Mouse (Mus musculus): ENCODE data around the gene Sptbn4. TPM values are rescaled to one million over a fixed set of nuclear protein-coding genes. Genes with fewer than 3 reads are reported as not detected.

Gene Sptbn4
- total and polyA plus RNA-seq, 2 experiments from 2014 or later: 3.4 to 24.8 TPM

DNA sequence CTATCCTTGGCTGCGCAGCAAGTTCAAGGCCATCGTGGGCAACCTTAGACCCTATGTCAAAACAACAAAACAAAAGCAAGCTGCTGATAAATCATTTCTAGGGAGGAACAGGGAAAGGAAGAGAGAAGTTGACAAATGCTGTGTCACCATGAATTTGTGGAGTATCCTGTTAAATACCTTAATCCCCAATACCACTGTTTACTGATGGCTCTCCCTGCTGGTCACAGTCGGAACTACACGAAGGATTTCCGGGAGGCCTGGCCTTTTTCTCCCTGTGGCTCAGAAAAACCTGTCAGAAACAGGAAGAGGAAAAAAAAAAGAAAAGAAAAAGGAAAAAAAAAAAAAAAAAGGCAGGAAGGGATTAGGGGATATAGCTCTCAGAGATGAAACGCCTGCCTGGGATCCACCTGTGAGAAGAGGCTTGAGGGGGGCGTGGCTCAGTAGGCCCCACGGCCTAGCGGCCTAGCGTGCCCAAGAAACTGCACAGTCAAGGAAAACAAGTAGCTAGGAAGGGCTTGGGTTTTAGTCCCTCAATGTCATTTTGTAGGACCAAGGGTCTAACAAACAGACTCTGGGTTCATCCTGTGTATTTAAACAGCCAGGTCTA lies 1.9 kb upstream of the Sptbn4 start:
- TF ChIP-seq CTCF (IDR thresholded peaks at IDR 0.05; ENCODE audit: low read depth): peak; percentile 72
- Histone ChIP-seq H3K27ac (no peak overlapping the region), H3K27me3 (ENCODE audit: insufficient read depth, low read length) (no peaks in the 10 kb centered on the region), H3K9ac (replicated peaks; ENCODE audit: low read length) (no peak overlapping the region), H3K4me3 (ENCODE audit: low read length) (no peak overlapping the region), H3K36me3 (ENCODE audit: insufficient read depth, low read length) (no peaks in the 10 kb centered on the region), H3K9me3 (ENCODE audit: low read length) (no peaks in the 10 kb centered on the region), H3K4me2 (ENCODE audit: low read depth, low read length) (no peak overlapping the region), H3K4me1 (ENCODE audit: insufficient read depth, low read length) (no peaks in the 10 kb centered on the region)
- DNase-seq (ENCODE audit: low spot score) (peak; percentile 60), ATAC-seq (no peak)
- 64% methylated on average over 10 of the region's 10 CpGs for WGBS

DNA sequence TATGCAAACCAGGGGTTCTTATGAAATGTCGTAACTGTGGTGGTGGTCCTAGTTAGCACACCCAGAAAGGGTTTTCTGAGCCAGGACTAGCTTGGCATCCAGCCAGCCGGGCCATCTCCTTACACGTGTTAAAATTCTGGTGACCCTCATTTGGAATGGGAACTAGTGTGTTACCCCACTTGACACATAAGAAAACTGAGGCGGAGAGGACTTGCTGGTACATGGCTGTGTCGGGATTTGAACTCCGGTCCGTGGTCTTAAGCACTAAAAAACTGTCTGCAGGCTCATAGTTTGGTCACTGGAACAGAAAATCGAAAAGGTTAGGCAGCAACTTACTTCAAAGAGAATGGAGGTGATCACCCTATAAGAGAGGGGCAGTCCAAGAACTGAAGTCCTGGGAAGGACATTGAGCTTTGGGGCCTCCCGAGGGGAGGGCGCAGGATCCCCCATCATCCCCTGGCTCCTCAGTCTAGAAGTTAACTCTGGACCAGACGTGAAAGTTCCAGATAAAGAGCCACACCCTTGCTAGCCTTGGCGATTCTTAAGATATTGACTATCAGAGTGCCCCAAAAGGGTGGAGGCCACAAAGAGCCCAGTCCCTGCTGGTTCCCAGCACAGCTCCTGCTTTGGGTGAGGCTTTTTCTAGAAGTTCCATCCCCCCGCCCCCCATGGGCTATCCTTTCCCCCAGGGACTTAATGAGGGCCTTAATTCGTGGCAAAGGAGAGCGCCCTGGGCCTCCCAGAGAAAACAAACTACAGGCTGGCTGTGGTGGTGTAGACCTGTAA lies 1.1 kb upstream of the Sptbn4 start:
- Histone ChIP-seq H3K27ac (0 out of 2 replicates have a peak overlapping the region, but pooled peaks have one; percentile 28), H3K4me2 (ENCODE audit: low read depth, low read length) (peak overlapping the region; percentile 67), H3K27me3 (ENCODE audit: insufficient read depth, low read length) (no peaks in the 10 kb centered on the region), H3K4me1 (ENCODE audit: insufficient read depth, low read length) (no peaks in the 10 kb centered on the region), H3K36me3 (ENCODE audit: insufficient read depth, low read length) (no peaks in the 10 kb centered on the region), H3K9me3 (ENCODE audit: low read length) (no peaks in the 10 kb centered on the region), H3K4me3 (ENCODE audit: low read length) (peak overlapping the region; percentile 61), H3K9ac (replicated peaks; ENCODE audit: low read length) (peak overlapping the region; percentile 86; the same call in 1 of the 2 replicates)
- no peak for DNase-seq (ENCODE audit: low spot score)
- WGBS: 56% methylated on average over 15 of the region's 15 CpGs
- TF ChIP-seq CTCF (IDR thresholded peaks at IDR 0.05; ENCODE audit: low read depth): no peak
- ATAC-seq: no peak

DNA sequence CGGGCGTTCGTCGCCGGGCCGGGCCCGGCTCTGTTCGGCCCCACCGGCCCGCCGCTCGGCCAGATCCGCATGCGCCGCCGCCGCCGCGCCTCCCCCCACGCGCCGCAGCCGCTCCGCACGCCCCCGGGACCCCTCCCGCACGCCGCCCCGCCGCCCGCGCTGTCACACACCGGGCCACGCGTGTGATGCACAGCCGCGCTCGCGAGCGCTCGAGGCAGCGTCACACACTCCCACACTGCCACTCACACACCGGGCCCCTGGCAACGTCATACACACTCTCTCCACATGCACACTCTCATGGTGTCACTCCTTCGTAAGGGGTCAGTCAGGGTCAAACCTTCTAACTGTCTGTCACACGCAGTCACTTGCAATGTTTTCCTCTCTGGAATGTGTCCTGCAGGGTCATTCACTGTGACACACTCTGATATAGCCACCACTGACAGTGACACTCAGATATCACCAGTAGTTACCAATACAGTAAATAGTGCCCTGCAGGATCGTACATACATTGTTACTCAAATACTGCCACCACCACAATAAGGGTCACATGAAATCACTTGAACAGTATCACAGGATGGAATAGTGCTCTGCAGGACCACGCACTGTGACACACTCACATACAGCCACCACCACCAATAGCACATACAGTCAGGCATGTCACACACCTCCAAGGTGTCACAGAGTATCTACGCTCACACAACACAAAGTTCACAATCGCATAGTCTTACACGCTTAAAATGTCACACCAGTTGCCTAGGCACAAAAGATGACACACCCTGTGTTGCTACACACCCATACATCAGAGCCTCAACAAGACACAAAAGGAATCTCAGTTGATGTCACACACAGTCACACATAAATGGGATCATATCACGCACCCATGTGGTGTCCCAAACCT lies 716 bp downstream of the Sptbn4 start:
- Histone ChIP-seq H3K9me3 (ENCODE audit: low read length) (no peaks in the 10 kb centered on the region), H3K4me3 (ENCODE audit: low read length) (peak overlapping the region; percentile 61), H3K36me3 (ENCODE audit: insufficient read depth, low read length) (no peaks in the 10 kb centered on the region; the same call in 1 of the 2 replicates), H3K4me1 (ENCODE audit: insufficient read depth, low read length) (no peaks in the 10 kb centered on the region), H3K4me2 (ENCODE audit: low read depth, low read length) (peak overlapping the region; percentile 67), H3K27me3 (ENCODE audit: insufficient read depth, low read length) (no peaks in the 10 kb centered on the region), H3K9ac (replicated peaks; ENCODE audit: low read length) (peak overlapping the region; percentile 86), H3K27ac (peak overlapping the region; percentile 83)
- ATAC-seq: peak; percentile 72
- 7% methylated on average over 40 of the region's 53 CpGs for WGBS
- no peak for TF ChIP-seq CTCF (IDR thresholded peaks at IDR 0.05; ENCODE audit: low read depth)
- peak; percentile 76 for DNase-seq (ENCODE audit: low spot score)

DNA sequence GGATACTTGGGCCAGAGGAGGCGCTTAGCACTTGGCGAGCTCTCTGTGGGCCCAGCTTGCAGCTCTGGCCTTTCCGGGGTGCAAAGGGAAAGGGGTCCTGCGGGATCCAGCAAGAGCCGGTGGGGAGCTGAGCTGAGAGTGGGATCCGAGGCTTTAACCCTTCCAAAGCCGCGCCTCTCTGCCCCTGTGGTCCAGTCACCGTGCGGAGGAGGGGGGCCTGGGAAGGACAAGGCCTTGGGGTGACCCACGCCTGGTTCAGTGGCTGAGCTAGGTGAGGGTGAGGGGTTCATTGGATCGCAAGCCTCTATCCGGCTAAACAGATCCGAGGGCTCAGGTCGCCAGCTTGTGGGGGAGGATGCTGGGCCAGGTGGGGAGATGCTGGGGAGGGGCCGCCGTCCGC lies 1.4 kb downstream of the Sptbn4 start:
- no peak for TF ChIP-seq CTCF (IDR thresholded peaks at IDR 0.05; ENCODE audit: low read depth)
- H3K9me3 ChIP-seq (ENCODE audit: low read length): no peaks in the 10 kb centered on the region
- H3K4me1 ChIP-seq (ENCODE audit: insufficient read depth, low read length): no peaks in the 10 kb centered on the region
- H3K9ac ChIP-seq (replicated peaks; ENCODE audit: low read length): peak overlapping the region; percentile 86
- peak overlapping the region; percentile 83 for H3K27ac ChIP-seq
- no peaks in the 10 kb centered on the region; the same call in 1 of the 2 replicates for H3K36me3 ChIP-seq (ENCODE audit: insufficient read depth, low read length)
- peak; percentile 18 for DNase-seq (ENCODE audit: low spot score)
- H3K4me3 ChIP-seq (ENCODE audit: low read length): peak overlapping the region; percentile 61
- H3K27me3 ChIP-seq (ENCODE audit: insufficient read depth, low read length): no peaks in the 10 kb centered on the region
- H3K4me2 ChIP-seq (ENCODE audit: low read depth, low read length): peak overlapping the region; percentile 67
- WGBS: 2% methylated on average over 15 of the region's 18 CpGs
- 0 out of 2 replicates have a peak, but pooled peaks have one; percentile 1 for ATAC-seq

DNA sequence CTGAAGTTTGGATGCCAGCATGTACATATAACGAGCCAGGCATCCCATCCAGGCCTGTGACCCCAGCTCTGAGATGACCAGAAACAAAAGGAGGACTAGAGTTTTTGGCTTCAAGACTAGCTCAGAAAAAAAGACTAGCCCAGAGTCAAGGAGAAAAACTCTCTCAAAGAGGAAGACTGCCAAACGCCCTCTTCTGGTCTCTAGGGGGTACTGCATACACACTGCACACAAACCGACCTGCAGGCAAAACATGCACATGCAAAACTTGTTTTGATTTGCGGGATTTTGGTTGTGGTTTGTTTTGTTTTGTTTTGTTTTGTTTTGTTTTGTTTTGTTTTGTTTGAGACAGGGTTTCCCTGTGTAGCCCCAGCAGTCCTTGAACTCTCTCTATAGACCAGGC lies 7.5 kb downstream of the Sptbn4 start:
- Histone ChIP-seq H3K27me3 (ENCODE audit: insufficient read depth, low read length) (no peaks in the 10 kb centered on the region), H3K4me1 (ENCODE audit: insufficient read depth, low read length) (no peaks in the 10 kb centered on the region), H3K36me3 (ENCODE audit: insufficient read depth, low read length) (peaks cover 3% of the 10 kb centered on the region; the same call in 1 of the 2 replicates), H3K27ac (no peak overlapping the region), H3K4me3 (ENCODE audit: low read length) (no peak overlapping the region), H3K9ac (replicated peaks; ENCODE audit: low read length) (no peak overlapping the region), H3K4me2 (ENCODE audit: low read depth, low read length) (no peak overlapping the region), H3K9me3 (ENCODE audit: low read length) (no peaks in the 10 kb centered on the region)
- no peak for ATAC-seq
- WGBS: 77% methylated on average over 4 of the region's 4 CpGs
- peak; percentile 54 for TF ChIP-seq CTCF (IDR thresholded peaks at IDR 0.05; ENCODE audit: low read depth)
- no peak for DNase-seq (ENCODE audit: low spot score)

DNA sequence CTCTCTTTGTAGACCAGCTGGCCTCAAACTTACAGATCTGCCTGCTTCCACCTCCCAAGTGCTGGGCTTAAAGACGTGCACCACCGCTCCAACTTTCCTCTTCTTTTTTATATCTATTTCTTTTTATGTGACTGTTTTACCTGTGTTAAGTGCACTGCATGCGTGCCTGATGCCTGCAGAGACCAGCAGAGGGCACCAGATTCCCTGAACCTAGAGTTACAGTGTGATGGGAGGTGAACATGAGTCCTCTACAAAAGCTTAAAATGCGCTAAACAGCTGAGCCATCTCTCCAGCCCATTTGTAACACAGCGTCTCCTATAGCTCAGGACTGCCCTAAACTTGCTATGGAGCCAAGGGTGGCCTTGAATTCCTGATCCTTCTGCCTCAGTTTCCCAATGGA lies 9.9 kb downstream of the Sptbn4 start:
- H3K4me3 ChIP-seq (ENCODE audit: low read length): no peak overlapping the region
- TF ChIP-seq CTCF (IDR thresholded peaks at IDR 0.05; ENCODE audit: low read depth): peak; percentile 55
- DNase-seq (ENCODE audit: low spot score) (peak; percentile 33), ATAC-seq (no peak)
- H3K4me1 ChIP-seq (ENCODE audit: insufficient read depth, low read length): no peaks in the 10 kb centered on the region
- no peak overlapping the region for H3K4me2 ChIP-seq (ENCODE audit: low read depth, low read length)
- H3K9me3 ChIP-seq (ENCODE audit: low read length): no peaks in the 10 kb centered on the region
- no peaks in the 10 kb centered on the region for H3K27me3 ChIP-seq (ENCODE audit: insufficient read depth, low read length)
- no peak overlapping the region for H3K27ac ChIP-seq
- 60% methylated on average over 5 of the region's 5 CpGs for WGBS
- no peak overlapping the region for H3K9ac ChIP-seq (replicated peaks; ENCODE audit: low read length)
- H3K36me3 ChIP-seq (ENCODE audit: insufficient read depth, low read length): peaks cover 3% of the 10 kb centered on the region; the same call in 1 of the 2 replicates

Data from hindbrain, postnatal 0 days (tissue).